Mouse (Mus musculus) kidney, postnatal 25 days (tissue): Measurements from ENCODE around the gene Cma1.
"Not testable (repeated sequence)": the region's sequence is repeated elsewhere in the genome, so short reads cannot be mapped to it uniquely, and the experiment has no call there.

Experiments
- DNase-seq, 2 experiments: peaks; one replicate each; pipeline ENCODE4 v3.0.0; 2021; ENCODE audit warnings: mixed read lengths in 2 of 2

Cma1 gene

GRCm38 (mm10) chr14:55944575-55944974 lies at the start of gene Cma1:
Gene Cma1, minus strand, starts transcription at chr14:55944675.
- no peak for DNase-seq

GRCm38 (mm10) chr14:55987464-55987863 lies 43.0 kb upstream of the Cma1 start:
- not testable (repeated sequence) for DNase-seq

GRCm38 (mm10) chr14:55963900-55964299 lies 19.4 kb upstream of the Cma1 start:
- not testable (repeated sequence) for DNase-seq

- no peak for DNase-seq
Measured at GRCm38 (mm10) chr14:55963263-55963662, 18.8 kb upstream of the Cma1 start.

GRCm38 (mm10) chr14:55950346-55951030 lies 6.0 kb upstream of the Cma1 start, which contains the start of gene Cma2:
Gene Cma2, plus strand, starts transcription at chr14:55950980.
- no peak for DNase-seq

GRCm38 (mm10) chr14:55946269-55946969 lies 1.9 kb upstream of the Cma1 start:
- no peak for DNase-seq

GRCm38 (mm10) chr14:55943601-55944000 lies 874 bp downstream of the Cma1 start:
- DNase-seq, result no peak

GRCm38 (mm10) chr14:55940070-55940800 lies 4.2 kb downstream of the Cma1 start:
- DNase-seq, result no peak

- peak; percentile 48 to 74 for DNase-seq
Measured at GRCm38 (mm10) chr14:55933586-55933985, 10.9 kb downstream of the Cma1 start.

GRCm38 (mm10) chr14:55929263-55929997 lies 15.0 kb downstream of the Cma1 start:
- DNase-seq, result no peak

- DNase-seq, result no peak
Measured at GRCm38 (mm10) chr14:55926847-55927246, 17.6 kb downstream of the Cma1 start.

- no peak for DNase-seq
Measured at GRCm38 (mm10) chr14:55922475-55923232, 21.8 kb downstream of the Cma1 start.

GRCm38 (mm10) chr14:55918240-55919082 lies 26.0 kb downstream of the Cma1 start:
- peak; percentile 76 to 92 for DNase-seq

GRCm38 (mm10) chr14:55913406-55913805 lies 31.1 kb downstream of the Cma1 start:
- no peak for DNase-seq

GRCm38 (mm10) chr14:55905518-55905917 lies 39.0 kb downstream of the Cma1 start:
- no peak for DNase-seq

GRCm38 (mm10) chr14:55900414-55900755 lies 44.1 kb downstream of the Cma1 start:
- no peak for DNase-seq

- DNase-seq, result peak; percentile 90 to 96
Measured at GRCm38 (mm10) chr14:55899701-55900413, 44.6 kb downstream of the Cma1 start, which contains the start of gene Sdr39u1. Gene Sdr39u1, minus strand, starts transcription at chr14:55900293.

- DNase-seq, result no peak
Measured at GRCm38 (mm10) chr14:55898947-55899346, 45.5 kb downstream of the Cma1 start.

- DNase-seq, result peak in 1 of 2 experiments; percentile 60
Measured at GRCm38 (mm10) chr14:55897671-55898070, 46.8 kb downstream of the Cma1 start.
